Mouse (Mus musculus) ES-E14 (cell line): ENCODE measurements around the gene Dpp6.

ENCODE experiments used
- CHD2 ChIP-seq: IDR thresholded peaks from 2 replicates; pipeline ENCODE4 v1.6.1; 2014; ENCODE audit warnings: mild to moderate bottlenecking, low read depth, low read length, inconsistent platforms
- HCFC1 ChIP-seq: IDR thresholded peaks from 2 replicates; pipeline ENCODE4 v1.6.1; 2012; ENCODE audit warnings: low read length, inconsistent platforms, borderline replicate concordance; ENCODE audit not compliant: insufficient read depth
- MAFK ChIP-seq: IDR thresholded peaks from 2 replicates; pipeline ENCODE4 v1.6.1; 2014; ENCODE audit warnings: mild to moderate bottlenecking, low read depth, low read length, inconsistent platforms; ENCODE audit not compliant: insufficient read depth
- ZC3H11A ChIP-seq: IDR thresholded peaks from 2 replicates; pipeline ENCODE4 v1.6.1; 2012; ENCODE audit warnings: low read depth, mild to moderate bottlenecking, inconsistent platforms, low read length, borderline replicate concordance
- ZNF384 ChIP-seq: IDR thresholded peaks from 2 replicates; pipeline ENCODE4 v1.6.1; 2012; ENCODE audit warnings: low read depth, low read length, inconsistent platforms

DNA sequence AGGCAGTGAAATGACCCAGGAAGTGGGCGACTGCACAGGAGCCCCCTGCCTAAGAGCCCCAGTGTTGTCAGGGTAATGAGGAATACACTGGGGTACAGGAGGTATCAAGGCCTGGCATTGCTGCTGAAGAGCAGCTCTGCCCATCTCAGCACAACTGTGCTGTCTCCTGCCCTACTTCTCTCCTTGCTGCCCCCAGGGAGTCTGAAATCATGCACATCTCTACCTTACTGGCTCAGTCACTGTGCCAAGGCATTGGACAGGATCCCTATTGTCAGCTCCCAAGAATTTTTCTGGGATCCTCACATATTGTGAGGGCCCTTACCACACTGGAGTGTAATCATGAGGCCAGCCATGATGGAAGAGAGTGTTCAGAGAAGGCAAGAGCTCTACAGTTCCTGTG is 914.4 kb downstream of the Dpp6 start:
- TF ChIP-seq ZC3H11A = no peak
- TF ChIP-seq ZNF384 = no peak
- no peak for TF ChIP-seq MAFK
- TF ChIP-seq HCFC1 = no peak
- TF ChIP-seq CHD2 = no peak
